Mouse (Mus musculus): ENCODE data around the gene Zfhx3. TPM values are rescaled to one million over a fixed set of nuclear protein-coding genes. Genes with fewer than 3 reads are reported as not detected.

The Zfhx3 gene
- polyA plus RNA-seq, 1 experiment from 2014 or later, result 13.9 TPM

GRCm38 (mm10) chr8:108454561-108455311, 512.3 kb downstream of the Zfhx3 start:
- no peaks in the 10 kb centered on the region for H3K27me3 ChIP-seq
- H3K9me3 ChIP-seq (replicated peaks), result 0 out of 2 replicates have a peak, but pooled peaks cover 8% of the 10 kb centered on the region
- H3K27ac ChIP-seq (replicated peaks), result no peak overlapping the region
- no peak overlapping the region for H3K4me2 ChIP-seq (replicated peaks)
- no peak overlapping the region for H3K9ac ChIP-seq
- 57% methylated on average over 18 of the region's 18 CpGs for WGBS
- H3K36me3 ChIP-seq, result no peaks in the 10 kb centered on the region
- no peak overlapping the region for H3K4me3 ChIP-seq (replicated peaks)
- H3K4me1 ChIP-seq, result no peaks in the 10 kb centered on the region
- ATAC-seq (ENCODE audit: insufficient number of reproducible peaks, low FRiP score, low TSS enrichment, low read depth), result no peak

DNA sequence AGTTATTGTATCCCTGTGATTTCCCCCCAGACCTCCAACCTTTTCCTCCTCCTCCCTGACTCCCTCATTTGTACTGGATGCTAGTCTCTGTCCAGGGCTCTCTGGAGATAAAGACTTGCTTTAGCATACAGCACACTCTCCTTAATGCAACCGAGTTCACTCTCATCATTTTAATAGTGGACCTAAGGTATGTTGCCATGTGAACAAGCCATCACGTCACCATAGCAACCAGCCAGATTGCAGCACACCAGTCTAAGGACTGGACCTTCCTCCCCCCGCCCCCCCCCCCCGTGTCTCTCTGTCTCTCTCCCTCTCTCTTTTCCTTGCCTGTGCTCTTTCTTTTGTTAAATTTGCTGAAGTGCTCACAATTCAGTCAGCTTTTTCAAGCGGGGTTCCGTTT, 524.2 kb downstream of the Zfhx3 start:
- 63% methylated on average over 6 of the region's 6 CpGs for WGBS
- no peak for ATAC-seq (ENCODE audit: insufficient number of reproducible peaks, low FRiP score, low TSS enrichment, low read depth)
- no peaks in the 10 kb centered on the region for H3K36me3 ChIP-seq
- no peak overlapping the region for H3K4me2 ChIP-seq (replicated peaks)
- no peak overlapping the region for H3K4me3 ChIP-seq (replicated peaks)
- peaks cover 7% of the 10 kb centered on the region; the same call in 1 of the 2 replicates for H3K4me1 ChIP-seq
- H3K9ac ChIP-seq, result no peak overlapping the region
- no peak overlapping the region for H3K27ac ChIP-seq (replicated peaks)
- H3K27me3 ChIP-seq, result no peaks in the 10 kb centered on the region
- no peaks in the 10 kb centered on the region for H3K9me3 ChIP-seq (replicated peaks)

DNA sequence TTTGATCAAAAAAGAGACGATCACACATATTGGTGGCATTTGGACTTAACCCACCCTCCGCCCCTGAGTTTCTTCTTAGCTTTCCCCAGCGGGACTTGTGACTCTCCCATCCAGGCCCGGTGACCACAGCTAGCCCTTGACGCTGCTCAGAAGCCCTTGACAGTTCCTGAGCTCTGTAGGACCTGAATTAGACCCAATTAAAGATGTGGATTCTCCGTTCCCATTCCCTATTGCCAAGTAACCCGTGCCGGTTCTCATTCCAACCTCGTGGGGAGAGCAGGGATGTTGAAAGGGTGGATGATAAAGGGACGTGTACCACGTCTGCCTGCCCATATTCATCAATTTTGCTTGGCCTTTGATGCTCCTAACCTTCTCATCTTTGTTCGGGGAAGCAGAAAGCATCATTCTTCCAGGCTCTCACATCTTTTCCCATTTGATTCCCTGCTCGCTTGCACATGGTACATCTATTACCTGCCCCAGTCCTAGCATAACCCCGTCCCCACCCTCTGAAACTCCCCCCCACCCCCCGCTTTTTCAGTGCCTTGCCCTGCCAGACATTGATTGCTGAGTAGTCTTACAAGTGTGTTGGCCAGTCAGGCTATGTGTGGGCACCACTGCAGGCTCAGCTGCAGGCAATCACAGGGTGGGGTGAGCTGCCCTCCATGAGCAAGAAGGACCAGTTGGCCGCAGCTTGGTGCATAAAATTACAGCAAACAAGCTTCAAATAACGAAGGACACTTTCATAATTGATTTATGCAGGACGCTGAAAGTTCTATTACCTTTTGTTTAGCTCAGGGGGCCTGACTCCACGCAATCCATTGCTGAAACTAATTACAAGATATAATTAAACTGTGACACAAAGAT, 525.0 kb downstream of the Zfhx3 start:
- Histone ChIP-seq H3K4me3 (replicated peaks) (no peak overlapping the region), H3K27me3 (no peaks in the 10 kb centered on the region), H3K36me3 (no peaks in the 10 kb centered on the region), H3K4me2 (replicated peaks) (no peak overlapping the region), H3K9ac (no peak overlapping the region), H3K4me1 (peaks cover 7% of the 10 kb centered on the region; the same call in 1 of the 2 replicates), H3K9me3 (replicated peaks) (no peaks in the 10 kb centered on the region), H3K27ac (replicated peaks) (no peak overlapping the region)
- ATAC-seq (ENCODE audit: insufficient number of reproducible peaks, low FRiP score, low TSS enrichment, low read depth), result no peak
- 76% methylated on average over 19 of the region's 19 CpGs for WGBS

DNA sequence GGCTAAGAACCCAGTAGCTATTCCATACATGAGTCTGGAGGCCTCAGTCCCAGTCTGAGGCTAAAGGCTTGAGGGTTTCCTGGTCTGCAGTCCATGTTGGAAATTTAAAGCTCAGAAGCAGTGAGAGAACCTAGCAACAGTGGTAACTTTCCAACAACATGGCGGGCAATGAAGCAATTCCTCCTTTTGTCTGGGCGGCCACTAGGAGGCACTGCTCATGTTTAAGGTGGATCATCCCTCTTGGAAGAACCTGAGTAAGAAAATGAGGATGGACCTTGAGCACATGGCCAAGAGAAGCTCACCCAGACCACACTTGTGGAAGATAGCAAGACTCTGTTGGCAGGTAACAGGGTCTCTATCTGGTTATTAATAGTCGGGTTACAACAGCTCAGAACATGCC, 527.8 kb downstream of the Zfhx3 start:
- 94% methylated on average over 3 of the region's 3 CpGs for WGBS
- Histone ChIP-seq H3K9ac (no peak overlapping the region), H3K36me3 (no peaks in the 10 kb centered on the region), H3K4me1 (peaks cover 7% of the 10 kb centered on the region; the same call in 1 of the 2 replicates), H3K27ac (replicated peaks) (no peak overlapping the region), H3K4me2 (replicated peaks) (no peak overlapping the region), H3K27me3 (no peaks in the 10 kb centered on the region), H3K9me3 (replicated peaks) (no peaks in the 10 kb centered on the region), H3K4me3 (replicated peaks) (no peak overlapping the region)
- no peak for ATAC-seq (ENCODE audit: insufficient number of reproducible peaks, low FRiP score, low TSS enrichment, low read depth)

GRCm38 (mm10) chr8:108474556-108474955, 532.1 kb downstream of the Zfhx3 start:
- H3K4me3 ChIP-seq (replicated peaks), result no peak overlapping the region
- no peaks in the 10 kb centered on the region for H3K36me3 ChIP-seq
- no peaks in the 10 kb centered on the region for H3K4me1 ChIP-seq
- no peak for ATAC-seq (ENCODE audit: insufficient number of reproducible peaks, low FRiP score, low TSS enrichment, low read depth)
- 76% methylated on average over 10 of the region's 10 CpGs for WGBS
- H3K27ac ChIP-seq (replicated peaks), result no peak overlapping the region
- no peak overlapping the region for H3K4me2 ChIP-seq (replicated peaks)
- H3K27me3 ChIP-seq, result no peaks in the 10 kb centered on the region
- H3K9me3 ChIP-seq (replicated peaks), result no peaks in the 10 kb centered on the region
- no peak overlapping the region for H3K9ac ChIP-seq

- H3K4me1 ChIP-seq, result no peaks in the 10 kb centered on the region
- no peaks in the 10 kb centered on the region for H3K36me3 ChIP-seq
- H3K9ac ChIP-seq, result no peak overlapping the region
- no peak overlapping the region for H3K27ac ChIP-seq (replicated peaks)
- H3K9me3 ChIP-seq (replicated peaks), result no peaks in the 10 kb centered on the region
- 78% methylated on average over 8 of the region's 8 CpGs for WGBS
- H3K4me3 ChIP-seq (replicated peaks), result no peak overlapping the region
- no peaks in the 10 kb centered on the region for H3K27me3 ChIP-seq
- no peak for ATAC-seq (ENCODE audit: insufficient number of reproducible peaks, low FRiP score, low TSS enrichment, low read depth)
- H3K4me2 ChIP-seq (replicated peaks), result no peak overlapping the region
Measured at GRCm38 (mm10) chr8:108478131-108478530, 535.7 kb downstream of the Zfhx3 start.

DNA sequence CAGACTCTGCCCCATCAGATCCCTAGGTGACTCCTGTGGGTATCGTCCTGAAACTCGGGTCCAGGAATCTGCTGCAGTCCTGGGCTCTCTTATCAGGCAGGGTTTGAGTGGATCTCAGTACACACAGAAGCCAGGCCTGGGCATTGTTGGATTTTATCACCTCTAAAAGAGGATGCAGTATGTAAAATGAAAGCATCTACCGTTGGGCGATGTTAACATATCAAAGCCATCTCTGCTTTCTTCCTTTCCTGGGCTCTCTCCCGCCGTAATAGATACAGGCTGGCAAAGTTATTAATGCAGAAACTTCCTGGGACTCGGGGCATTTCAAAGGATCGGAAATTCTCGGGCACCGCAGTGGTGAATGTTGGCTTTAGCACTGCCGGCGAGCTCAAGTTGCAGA, 537.7 kb downstream of the Zfhx3 start:
- no peak for ATAC-seq (ENCODE audit: insufficient number of reproducible peaks, low FRiP score, low TSS enrichment, low read depth)
- Histone ChIP-seq H3K4me2 (replicated peaks) (no peak overlapping the region), H3K4me1 (no peaks in the 10 kb centered on the region), H3K27ac (replicated peaks) (no peak overlapping the region), H3K4me3 (replicated peaks) (no peak overlapping the region), H3K27me3 (no peaks in the 10 kb centered on the region), H3K36me3 (no peaks in the 10 kb centered on the region), H3K9ac (no peak overlapping the region), H3K9me3 (replicated peaks) (no peaks in the 10 kb centered on the region)
- WGBS, result 50% methylated on average over 12 of the region's 12 CpGs

GRCm38 (mm10) chr8:108481167-108481815, 538.8 kb downstream of the Zfhx3 start:
- WGBS, result 40% methylated on average over 11 of the region's 11 CpGs
- H3K27ac ChIP-seq (replicated peaks), result no peak overlapping the region
- H3K27me3 ChIP-seq, result no peaks in the 10 kb centered on the region
- H3K36me3 ChIP-seq, result no peaks in the 10 kb centered on the region
- ATAC-seq (ENCODE audit: insufficient number of reproducible peaks, low FRiP score, low TSS enrichment, low read depth), result no peak
- H3K4me1 ChIP-seq, result no peaks in the 10 kb centered on the region
- H3K9ac ChIP-seq, result no peak overlapping the region
- no peak overlapping the region for H3K4me2 ChIP-seq (replicated peaks)
- no peaks in the 10 kb centered on the region for H3K9me3 ChIP-seq (replicated peaks)
- no peak overlapping the region for H3K4me3 ChIP-seq (replicated peaks)

DNA sequence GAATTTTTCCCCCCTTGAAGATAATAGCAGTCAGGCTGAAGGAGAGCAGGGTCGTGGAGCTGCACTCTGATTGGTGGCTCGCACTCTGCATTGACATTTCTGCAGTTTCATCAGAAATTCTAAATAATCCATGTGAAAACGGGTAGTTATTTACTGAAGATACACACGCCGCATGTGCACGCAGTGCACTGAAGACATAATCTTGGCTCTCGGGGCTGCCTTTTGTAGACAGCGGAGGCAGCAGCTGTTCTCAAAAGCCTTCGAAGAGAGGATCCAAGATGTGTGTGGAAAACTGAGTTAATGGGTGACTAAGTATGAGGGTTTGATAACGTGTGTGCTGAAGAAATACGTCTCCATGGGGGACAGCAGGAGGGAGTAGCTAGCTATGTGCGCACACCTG, 553.7 kb downstream of the Zfhx3 start:
- Histone ChIP-seq H3K36me3 (no peaks in the 10 kb centered on the region), H3K27ac (replicated peaks) (no peak overlapping the region)
- no peak for ATAC-seq (ENCODE audit: insufficient number of reproducible peaks, low FRiP score, low TSS enrichment, low read depth)

GRCm38 (mm10) chr8:108506779-108507178, 564.3 kb downstream of the Zfhx3 start:
- Histone ChIP-seq H3K4me3 (replicated peaks) (no peak overlapping the region), H3K27ac (replicated peaks) (no peak overlapping the region), H3K36me3 (no peaks in the 10 kb centered on the region), H3K9me3 (replicated peaks) (no peaks in the 10 kb centered on the region), H3K4me1 (peaks cover 8% of the 10 kb centered on the region), H3K4me2 (replicated peaks) (no peak overlapping the region), H3K9ac (no peak overlapping the region), H3K27me3 (no peaks in the 10 kb centered on the region)
- 82% methylated on average over 3 of the region's 3 CpGs for WGBS
- no peak for ATAC-seq (ENCODE audit: insufficient number of reproducible peaks, low FRiP score, low TSS enrichment, low read depth)

More for the DNA sequence above, 553.7 kb downstream of the Zfhx3 start:
- Histone ChIP-seq H3K4me2 (replicated peaks) (no peak overlapping the region), H3K9me3 (replicated peaks) (no peaks in the 10 kb centered on the region), H3K4me3 (replicated peaks) (no peak overlapping the region), H3K9ac (no peak overlapping the region), H3K4me1 (peaks cover 13% of the 10 kb centered on the region), H3K27me3 (no peaks in the 10 kb centered on the region)
- 54% methylated on average over 12 of the region's 12 CpGs for WGBS

- 58% methylated on average over 3 of the region's 3 CpGs for WGBS
Measured at GRCm38 (mm10) chr8:108507769-108508168, 565.3 kb downstream of the Zfhx3 start.

More at GRCm38 (mm10) chr8:108507769-108508168, 565.3 kb downstream of the Zfhx3 start:
- H3K9me3 ChIP-seq (replicated peaks), result no peaks in the 10 kb centered on the region
- no peaks in the 10 kb centered on the region for H3K36me3 ChIP-seq
- ATAC-seq (ENCODE audit: insufficient number of reproducible peaks, low FRiP score, low TSS enrichment, low read depth), result no peak
- H3K4me1 ChIP-seq, result peaks cover 8% of the 10 kb centered on the region
- no peak overlapping the region for H3K4me3 ChIP-seq (replicated peaks)
- H3K27ac ChIP-seq (replicated peaks), result no peak overlapping the region
- H3K9ac ChIP-seq, result no peak overlapping the region
- no peak overlapping the region for H3K4me2 ChIP-seq (replicated peaks)
- no peaks in the 10 kb centered on the region for H3K27me3 ChIP-seq
